ENCODE assay signal across 9 mouse cellular contexts in the genomic region with DNA sequence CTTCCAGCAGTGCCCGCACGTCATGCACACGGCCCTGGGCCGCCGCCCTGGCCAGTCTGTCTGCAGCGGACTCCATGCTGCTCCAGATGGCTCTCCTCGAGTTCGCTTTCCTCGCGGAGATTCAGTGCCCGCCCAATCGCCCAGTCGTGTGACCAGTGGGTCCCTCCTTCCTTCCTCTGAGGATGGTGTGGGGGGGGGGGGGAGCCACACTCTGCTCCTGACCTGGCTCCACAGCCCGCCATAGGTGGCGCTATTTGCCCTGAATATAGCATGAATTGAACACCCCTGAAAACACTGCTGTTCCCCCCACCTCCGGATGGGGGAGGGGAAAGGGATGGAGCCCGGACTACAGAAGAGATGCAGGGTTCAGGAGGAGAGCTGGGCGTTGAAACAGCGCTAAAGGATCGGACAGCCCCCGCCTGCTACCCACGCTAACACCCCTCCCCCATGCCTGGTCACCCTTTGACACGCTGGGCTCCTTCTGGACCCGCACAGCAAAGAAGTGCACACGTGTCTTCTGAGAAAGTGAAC. TPM values are rescaled to one million over a fixed set of nuclear protein-coding genes. Genes with fewer than 3 reads are reported as not detected.
DNase-seq lines count a peak whose midpoint lies in the region; ATAC-seq lines count a peak whose summit lies in the region.
"Had no signal": no experiment of that assay in that cellular context is flagged by ENCODE, and none has a peak within 500 bp of the region (broad histone marks: within the 10 kb centered on the region; RNA-seq: fewer than 3 reads in every experiment).

No protein-coding gene starts in this region.

- peak overlapping the region; percentile 14; the same call in 1 of the 2 replicates for H3K4me2 ChIP-seq in liver, embryonic 13.5 days
- H3K4me2 ChIP-seq in neural tube, embryonic 14.5 days (ENCODE audit: low read depth, low read length), result no peak overlapping the region

- no peak overlapping the region for H3K27ac ChIP-seq in liver, embryonic 13.5 days
- no peak overlapping the region for H3K27ac ChIP-seq in neural tube, embryonic 14.5 days (ENCODE audit: low read depth, low read length)

- H3K4me1 ChIP-seq in liver, embryonic 13.5 days (replicated peaks), result no peaks in the 10 kb centered on the region
- no peaks in the 10 kb centered on the region for H3K4me1 ChIP-seq in neural tube, embryonic 14.5 days (ENCODE audit: control insufficient read depth, insufficient read depth, low read length)

- peaks cover 81% of the 10 kb centered on the region for H3K27me3 ChIP-seq in liver, embryonic 13.5 days
- H3K27me3 ChIP-seq in neural tube, embryonic 14.5 days (ENCODE audit: control insufficient read depth, insufficient read depth, low read length), result peaks cover 70% of the 10 kb centered on the region

- ATAC-seq in common myeloid progenitor, adult 5-6 weeks (replicated peaks; ENCODE audit: low read depth, poor library complexity, severe bottlenecking), result peak; percentile 57
- no peak for ATAC-seq in liver, embryonic 13.5 days (ENCODE audit: low read depth)
- peak; percentile 70; the same call in 1 of the 2 replicates for ATAC-seq in neural tube, embryonic 14.5 days (ENCODE audit: low read depth)

- no peaks in the 10 kb centered on the region for H3K9me3 ChIP-seq in liver, embryonic 13.5 days (replicated peaks)
- H3K9me3 ChIP-seq in neural tube, embryonic 14.5 days (ENCODE audit: control insufficient read depth, low read length), result no peaks in the 10 kb centered on the region

- H3K4me3 ChIP-seq in liver, embryonic 13.5 days (replicated peaks), result no peak overlapping the region
- no peak overlapping the region for H3K4me3 ChIP-seq in neural tube, embryonic 14.5 days (ENCODE audit: low read depth, low read length)

- peak; percentile 25 to 32 for DNase-seq in heart, adult 18-20 months
- DNase-seq in heart, adult 9 months (ENCODE audit: low spot score in 2 of 2), result no peak
- peak; percentile 39 for DNase-seq in heart, postnatal 4 days
- DNase-seq in liver, embryonic 13.5 days, result no peak
- no peak for DNase-seq in ovary, postnatal 36 days (ENCODE audit: low spot score)
- DNase-seq in spleen, postnatal 36 days (ENCODE audit: low spot score in 2 of 2), result no peak

- WGBS in liver, embryonic 13.5 days (ENCODE audit: insufficient replicate concordance), result 2% methylated on average over 25 of the region's 25 CpGs
- 0% methylated on average over 25 of the region's 25 CpGs for WGBS in neural tube, embryonic 14.5 days

- H3K36me3 ChIP-seq in liver, embryonic 13.5 days, result no peaks in the 10 kb centered on the region
- H3K36me3 ChIP-seq in neural tube, embryonic 14.5 days (ENCODE audit: control insufficient read depth, insufficient read depth, low read length), result no peaks in the 10 kb centered on the region
- H3K36me3 ChIP-seq: G1E had no signal

- no peak overlapping the region for H3K9ac ChIP-seq in liver, embryonic 13.5 days
- H3K9ac ChIP-seq in neural tube, embryonic 14.5 days (replicated peaks; ENCODE audit: low read depth, low read length), result no peak overlapping the region

RNA-seq across cellular contexts. Expression of a gene that starts 12.4 kb away (rescaled TPM):
- total RNA-seq in heart, adult 18-20 months (2021), result under 1 TPM; 0.30 to 0.59 TPM
- total RNA-seq in common myeloid progenitor, adult 5-6 weeks (2017), result not detected in 2 replicates
- total RNA-seq in heart, postnatal 4 days (2021), result under 1 TPM in 1 of 2 experiments, not detected in 1; 0.41 TPM
- polyA plus RNA-seq in liver, embryonic 13.5 days (2015; fragmentation: Nextera tagmentation; extraction: Ambion mirVana), result not detected in 2 replicates
- polyA plus RNA-seq in neural tube, embryonic 14.5 days (2014; fragmentation: Nextera tagmentation; extraction: Ambion mirVana), result not detected in 2 replicates
- total RNA-seq: G1E had no signal
- polyA plus RNA-seq: G1E had no signal

RNA-seq across cellular contexts. Expression of a gene that starts 28.7 kb away (rescaled TPM):
- total RNA-seq in heart, adult 18-20 months (2021), result 1 to 10 TPM in 1 of 2 experiments, under 1 TPM in 1; 0.82 to 1.5 TPM
- not detected in 2 replicates for total RNA-seq in common myeloid progenitor, adult 5-6 weeks (2017)
- 1 to 10 TPM in 1 of 2 experiments, under 1 TPM in 1; 0.91 to 1.9 TPM for total RNA-seq in heart, postnatal 4 days (2021)
- 0.18 and 0.28 TPM in 2 replicates for polyA plus RNA-seq in liver, embryonic 13.5 days (2015; fragmentation: Nextera tagmentation; extraction: Ambion mirVana)
- 0.29 and 0.63 TPM in 2 replicates for polyA plus RNA-seq in neural tube, embryonic 14.5 days (2014; fragmentation: Nextera tagmentation; extraction: Ambion mirVana)
- polyA plus RNA-seq: G1E had no signal

Comparison
In these comparisons a context has a peak if more than half of its experiments do, and no peak if none do; other contexts are left out.
1. DNase-seq: peak in heart, adult 18-20 months (2 of 2) and heart, postnatal 4 days (single experiment); none in heart, adult 9 months (0 of 2), liver, embryonic 13.5 days (single experiment), ovary, postnatal 36 days (single experiment) and spleen, postnatal 36 days (0 of 2).